Mouse (Mus musculus) liver, postnatal 0 days (tissue): ENCODE measurements around the gene Pde6b. TPM values are rescaled to one million over a fixed set of nuclear protein-coding genes. Genes with fewer than 3 reads are reported as not detected.

ENCODE experiments used
- ATAC-seq: fragments of 200-750 bp; cut with Nextera tagmentation; 2 replicates; pipeline ENCODE4 v1.8.0; 2017; ENCODE audit warnings: mild to moderate bottlenecking, moderate library complexity
- DNase-seq: peaks from one replicate; pipeline ENCODE4 v3.0.0-alpha.2; 2016
- H3K27ac ChIP-seq: fragments of 300-500 bp; sonication (generic); 2 replicates; pipeline ENCODE4 v1.5.1; 2014; ENCODE audit warnings: antibody characterized with exemption, moderate library complexity, mild to moderate bottlenecking, low read depth
- H3K27me3 ChIP-seq: fragments of 300-500 bp; sonication (generic); 2 replicates; pipeline ENCODE4 v1.6.1; 2014; ENCODE audit warnings: low read length, control low read depth, mixed read lengths; ENCODE audit not compliant: insufficient read depth
- H3K36me3 ChIP-seq: fragments of 300-500 bp; sonication (generic); replicated peaks from 2 replicates; pipeline ENCODE4 v1.6.1; 2014; ENCODE audit warnings: mild to moderate bottlenecking, control low read depth, low read length, moderate library complexity, mixed read lengths; ENCODE audit not compliant: insufficient read depth
- H3K4me1 ChIP-seq: fragments of 300-500 bp; sonication (generic); 2 replicates; pipeline ENCODE4 v1.6.1; 2014; ENCODE audit warnings: antibody characterized with exemption, mild to moderate bottlenecking, control low read depth; ENCODE audit not compliant: insufficient read depth
- H3K4me2 ChIP-seq: fragments of 300-500 bp; sonication (generic); 2 replicates; pipeline ENCODE4 v1.6.1; 2014; ENCODE audit warnings: low read depth, mild to moderate bottlenecking, low read length, moderate library complexity, mixed read lengths
- H3K4me3 ChIP-seq: fragments of 300-500 bp; sonication (generic); 2 replicates; pipeline ENCODE4 v1.5.1; 2014; ENCODE audit warnings: low read depth, low read length
- H3K9ac ChIP-seq: fragments of 300-500 bp; sonication (generic); replicated peaks from 2 replicates; pipeline ENCODE4 v1.6.1; 2014; ENCODE audit warnings: mild to moderate bottlenecking, moderate library complexity
- H3K9me3 ChIP-seq: fragments of 300-500 bp; sonication (generic); 2 replicates; pipeline ENCODE4 v1.6.1; 2016; ENCODE audit warnings: mild to moderate bottlenecking, control low read depth, low read length, mixed read lengths
- CTCF ChIP-seq: sonication (generic); IDR thresholded peaks from 2 replicates; pipeline ENCODE4 v1.5.1; 2016; ENCODE audit warnings: antibody characterized with exemption, low read depth
- EP300 ChIP-seq: IDR thresholded peaks from 2 replicates; pipeline ENCODE4 v1.6.1; 2016; ENCODE audit warnings: antibody characterized with exemption, low read depth, mild to moderate bottlenecking
- WGBS: fragments of 180-500 bp; shearing (Covaris S2); extraction: QIAGEN DNeasy Blood & Tissue Kit; methylation state at CpG from one replicate; pipeline ENCODE4 v1.1.7; 2014; ENCODE audit not compliant: insufficient replicate concordance; 5-methylcytosine and 5-hydroxymethylcytosine counted together
- polyA plus RNA-seq: library from polyadenylated mRNA; unstranded; fragments of >200 nt; fragmentation: Nextera tagmentation; extraction: Ambion mirVana; gene quantifications from 2 replicates; pipeline ENCODE4 v1.2.1, GENCODE M21; 2015

Gene Pde6b
- polyA plus RNA-seq, 1 experiment from 2014 or later: 0.15 TPM

DNA sequence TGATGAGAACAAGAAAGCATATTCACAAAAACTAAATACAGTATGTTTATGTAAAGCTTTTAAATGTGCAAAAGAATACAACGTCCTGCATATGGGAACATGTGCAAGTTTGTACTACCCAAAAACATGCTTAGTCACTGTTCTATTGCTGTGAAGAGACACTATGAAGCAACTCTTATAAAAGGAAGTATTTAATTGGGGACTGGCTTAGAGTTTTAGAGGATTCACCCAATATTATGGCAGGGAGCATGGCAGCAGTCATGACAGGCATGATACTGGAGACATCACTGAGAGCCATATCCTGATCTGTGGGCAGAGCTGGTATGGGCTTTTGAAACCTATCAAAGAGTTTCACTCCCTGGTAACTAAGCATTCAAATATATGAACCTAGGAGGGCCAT is 30.3 kb upstream of the Pde6b start:
- Histone ChIP-seq H3K4me2 (no peak overlapping the region), H3K36me3 (no peaks in the 10 kb centered on the region), H3K4me1 (no peaks in the 10 kb centered on the region), H3K27ac (no peak overlapping the region), H3K27me3 (no peaks in the 10 kb centered on the region), H3K4me3 (no peak overlapping the region), H3K9me3 (no peaks in the 10 kb centered on the region; the same call in 1 of the 2 replicates), H3K9ac (no peak overlapping the region)
- no peak for TF ChIP-seq CTCF
- TF ChIP-seq EP300: no peak
- 65% methylated on average over 1 of the region's 1 CpGs for WGBS
- ATAC-seq: no peak
- no peak for DNase-seq

- no peak for ATAC-seq
- Histone ChIP-seq H3K9me3 (no peaks in the 10 kb centered on the region; the same call in 1 of the 2 replicates), H3K36me3 (no peaks in the 10 kb centered on the region), H3K4me3 (no peak overlapping the region), H3K27ac (no peak overlapping the region), H3K27me3 (peaks cover 7% of the 10 kb centered on the region), H3K9ac (no peak overlapping the region), H3K4me1 (no peaks in the 10 kb centered on the region), H3K4me2 (no peak overlapping the region)
- TF ChIP-seq EP300 (no peak), CTCF (no peak)
- no peak for DNase-seq
- 83% methylated on average over 9 of the region's 9 CpGs for WGBS
Measured at GRCm38 (mm10) chr5:108359491-108359890, 28.7 kb upstream of the Pde6b start.

- no peaks in the 10 kb centered on the region for H3K4me1 ChIP-seq
- H3K27me3 ChIP-seq: peaks cover 14% of the 10 kb centered on the region
- H3K9ac ChIP-seq: no peak overlapping the region
- H3K9me3 ChIP-seq: no peaks in the 10 kb centered on the region; the same call in 1 of the 2 replicates
- no peaks in the 10 kb centered on the region for H3K36me3 ChIP-seq
- no peak overlapping the region for H3K4me3 ChIP-seq
- DNase-seq: no peak
- no peak for ATAC-seq
- 53% methylated on average over 4 of the region's 4 CpGs for WGBS
- no peak for TF ChIP-seq CTCF
- no peak for TF ChIP-seq EP300
- no peak overlapping the region for H3K4me2 ChIP-seq
- no peak overlapping the region for H3K27ac ChIP-seq
Measured at GRCm38 (mm10) chr5:108360211-108360610, 28.0 kb upstream of the Pde6b start.

DNA sequence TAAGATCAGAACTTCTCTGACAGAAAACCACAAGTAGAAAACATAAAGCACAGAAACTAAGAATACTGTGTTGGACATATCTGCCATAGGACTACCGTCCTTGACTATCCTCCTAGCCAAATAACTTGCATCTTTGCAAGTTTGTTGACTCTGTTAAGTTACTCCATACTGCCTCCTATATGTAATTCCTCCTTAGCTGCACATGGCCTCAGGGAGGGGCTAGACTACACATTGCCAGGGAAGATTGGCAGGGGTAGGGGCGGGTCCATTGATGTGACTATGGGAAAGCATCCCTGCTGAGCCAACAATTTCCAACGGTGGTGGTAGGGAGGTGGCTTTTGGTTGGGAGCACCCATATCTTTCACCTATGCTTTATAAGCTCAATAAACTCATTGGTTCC is 25.9 kb upstream of the Pde6b start:
- 29% methylated on average over 3 of the region's 3 CpGs for WGBS
- H3K36me3 ChIP-seq: no peaks in the 10 kb centered on the region
- no peak overlapping the region for H3K27ac ChIP-seq
- peaks cover 34% of the 10 kb centered on the region for H3K27me3 ChIP-seq
- TF ChIP-seq EP300 (no peak), CTCF (peak; percentile 39; the same call in 1 of the 2 replicates)
- no peak overlapping the region for H3K9ac ChIP-seq
- H3K4me1 ChIP-seq: peaks cover 10% of the 10 kb centered on the region
- DNase-seq (no peak), ATAC-seq (no peak)
- H3K4me2 ChIP-seq: no peak overlapping the region
- H3K4me3 ChIP-seq: no peak overlapping the region
- H3K9me3 ChIP-seq: no peaks in the 10 kb centered on the region; the same call in 1 of the 2 replicates

DNA sequence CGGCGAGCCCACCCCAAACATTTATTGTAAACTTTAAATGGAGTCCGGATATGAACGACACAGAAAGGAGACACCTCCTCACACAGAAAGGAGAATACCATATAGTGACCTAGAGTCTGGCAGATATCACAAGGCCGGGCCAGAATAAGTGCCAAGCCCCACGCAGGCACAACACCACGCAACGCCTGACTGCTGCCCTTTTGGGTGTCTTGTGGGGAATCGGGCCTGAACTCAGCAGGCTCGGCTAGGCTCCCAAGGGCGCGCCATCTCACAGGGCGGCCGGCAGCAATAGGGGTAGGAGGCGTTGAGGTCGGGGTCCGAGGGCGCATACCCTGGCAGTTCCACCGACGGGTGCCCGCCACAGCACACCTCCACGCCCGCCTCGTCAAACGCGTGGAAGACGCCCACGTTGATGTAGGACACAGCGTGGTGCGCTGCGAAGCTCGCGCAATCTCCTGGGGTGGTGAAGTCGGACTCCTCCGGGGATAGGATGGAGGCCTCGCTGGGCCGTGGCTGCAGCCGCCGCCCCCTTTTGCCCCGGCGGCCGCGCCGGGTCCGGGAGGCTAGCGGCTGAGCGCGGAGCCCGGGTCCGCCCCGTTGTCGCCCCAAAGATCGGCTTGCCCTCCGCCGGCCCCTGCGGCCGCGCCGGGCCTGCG is 21.7 kb upstream of the Pde6b start:
- Histone ChIP-seq H3K4me2 (peak overlapping the region; percentile 81), H3K9ac (no peak overlapping the region), H3K9me3 (no peaks in the 10 kb centered on the region), H3K27ac (no peak overlapping the region), H3K36me3 (no peaks in the 10 kb centered on the region), H3K27me3 (peaks cover 70% of the 10 kb centered on the region), H3K4me1 (peaks cover 21% of the 10 kb centered on the region), H3K4me3 (peak overlapping the region; percentile 51)
- ATAC-seq (peak; percentile 5; the same call in 1 of the 2 replicates), DNase-seq (peak; percentile 21)
- TF ChIP-seq EP300: no peak
- TF ChIP-seq CTCF: no peak
- 3% methylated on average over 60 of the region's 60 CpGs for WGBS

DNA sequence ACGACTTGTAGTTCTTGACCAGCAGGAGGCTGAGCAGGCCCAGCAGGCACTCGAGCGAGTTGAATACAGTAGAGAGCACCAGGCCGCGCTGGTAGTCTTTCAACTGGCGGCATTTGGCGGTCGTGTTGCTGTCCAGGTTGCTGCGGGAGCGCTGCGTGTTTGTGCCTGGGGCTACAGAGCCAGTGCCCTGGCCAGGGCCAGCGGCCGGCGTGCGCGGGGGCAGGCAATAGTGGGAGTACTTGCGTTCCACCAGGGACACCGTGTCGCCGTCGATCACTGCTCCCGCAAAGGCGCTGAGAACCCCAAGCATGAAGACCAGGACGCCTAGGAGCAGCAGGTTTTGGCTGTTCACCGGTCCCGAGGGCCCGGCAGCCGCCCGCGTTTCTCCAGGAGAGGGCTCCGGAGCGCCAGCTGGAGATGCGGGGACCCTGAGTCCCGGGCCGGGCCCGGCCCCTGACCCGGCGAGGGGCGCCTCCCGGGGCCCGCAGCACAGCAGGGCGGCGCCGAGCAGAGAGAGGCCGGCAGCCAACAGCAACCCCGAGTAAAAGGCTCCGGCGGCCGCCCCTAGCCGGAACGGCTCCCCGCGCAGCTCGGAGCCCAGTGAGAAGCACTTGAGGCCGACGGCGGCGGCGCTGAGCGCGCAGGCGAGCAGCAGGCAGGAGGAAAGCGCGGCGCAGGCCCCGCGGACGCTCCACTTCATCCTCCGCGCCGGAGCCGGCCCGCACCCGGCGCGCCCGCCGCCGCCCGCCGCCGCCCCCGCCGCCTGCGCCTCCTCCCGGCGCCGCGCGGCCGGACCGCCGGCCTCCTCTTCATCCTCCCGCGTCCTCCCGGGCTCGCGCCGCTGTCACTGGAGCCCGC is 21.0 kb upstream of the Pde6b start:
- peak; percentile 47 for ATAC-seq
- TF ChIP-seq CTCF: no peak
- no peak for TF ChIP-seq EP300
- H3K36me3 ChIP-seq: no peaks in the 10 kb centered on the region
- peak overlapping the region; percentile 81 for H3K4me2 ChIP-seq
- peaks cover 77% of the 10 kb centered on the region for H3K27me3 ChIP-seq
- no peak overlapping the region for H3K9ac ChIP-seq
- 1% methylated on average over 69 of the region's 100 CpGs for WGBS
- H3K9me3 ChIP-seq: no peaks in the 10 kb centered on the region
- peaks cover 21% of the 10 kb centered on the region for H3K4me1 ChIP-seq
- H3K27ac ChIP-seq: no peak overlapping the region
- peak overlapping the region; percentile 51 for H3K4me3 ChIP-seq
- DNase-seq: peak; percentile 28
